Mouse (Mus musculus) lung, adult 2 months (tissue): ENCODE measurements around the gene Denr. TPM values are rescaled to one million over a fixed set of nuclear protein-coding genes. Genes with fewer than 3 reads are reported as not detected.

Source experiments
- DNase-seq: peaks from one replicate; pipeline ENCODE4 v3.0.0; 2022
- H3K4me1 ChIP-seq: fragments of 200-500 bp; 2 replicates; pipeline ENCODE4 v1.6.1; 2011; ENCODE audit warnings: low read length; ENCODE audit not compliant: control insufficient read depth, insufficient read depth
- H3K4me3 ChIP-seq: fragments of 200-500 bp; replicated peaks from 2 replicates; pipeline ENCODE3; 2011; ENCODE audit warnings: low read depth, mild to moderate bottlenecking, control low read depth, low read length; ENCODE audit errors: extremely low read depth
- CTCF ChIP-seq: fragments of 200-500 bp; IDR thresholded peaks from 2 replicates; pipeline ENCODE4 v1.5.1; 2011; ENCODE audit warnings: mild to moderate bottlenecking, low read length, control low read depth; ENCODE audit not compliant: insufficient read depth
- POLR2A ChIP-seq: fragments of 200-500 bp; IDR thresholded peaks from 2 replicates; pipeline ENCODE4 v1.6.1; 2011; ENCODE audit warnings: low read depth, mild to moderate bottlenecking, control low read depth, low read length, borderline replicate concordance; ENCODE audit errors: extremely low read depth
- WGBS: fragments of 180-500 bp; shearing (Covaris S2); methylation state at CpG from one replicate; pipeline ENCODE4 v1.1.7; 2018; 5-methylcytosine and 5-hydroxymethylcytosine counted together
- polyA plus RNA-seq: library from polyadenylated mRNA; depleted of rRNA; stranded (reverse); fragments of >200 nt; gene quantifications from 2 replicates; pipeline ENCODE4 v1.2.3, GENCODE M21; 2012

The Denr gene
- polyA plus RNA-seq, 1 experiment: 20.3 TPM

DNA sequence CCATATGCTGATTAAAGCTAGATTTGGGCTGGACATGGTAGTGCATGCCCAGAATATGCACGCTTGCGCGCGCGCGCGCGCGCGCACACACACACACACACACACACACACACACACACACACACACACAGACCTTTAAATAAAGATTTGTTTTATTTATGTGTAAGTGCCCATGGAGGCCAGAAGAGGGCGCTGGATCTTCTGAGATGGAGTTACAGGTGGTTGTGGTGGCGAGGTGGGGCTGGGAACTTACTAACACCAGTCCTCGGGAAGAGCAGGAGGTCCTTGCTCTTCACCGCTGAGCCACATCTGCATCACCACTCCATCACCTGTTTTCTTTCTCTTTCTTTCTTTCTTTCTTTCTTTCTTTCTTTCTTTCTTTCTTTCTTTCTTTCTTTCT is 26.2 kb upstream of the Denr start:
- no peak for TF ChIP-seq POLR2A
- TF ChIP-seq CTCF: no peak
- 80% methylated on average over 14 of the region's 14 CpGs for WGBS
- DNase-seq: no peak
- no peak overlapping the region for H3K4me3 ChIP-seq
- peaks cover 5% of the 10 kb centered on the region; the same call in 1 of the 2 replicates for H3K4me1 ChIP-seq

DNA sequence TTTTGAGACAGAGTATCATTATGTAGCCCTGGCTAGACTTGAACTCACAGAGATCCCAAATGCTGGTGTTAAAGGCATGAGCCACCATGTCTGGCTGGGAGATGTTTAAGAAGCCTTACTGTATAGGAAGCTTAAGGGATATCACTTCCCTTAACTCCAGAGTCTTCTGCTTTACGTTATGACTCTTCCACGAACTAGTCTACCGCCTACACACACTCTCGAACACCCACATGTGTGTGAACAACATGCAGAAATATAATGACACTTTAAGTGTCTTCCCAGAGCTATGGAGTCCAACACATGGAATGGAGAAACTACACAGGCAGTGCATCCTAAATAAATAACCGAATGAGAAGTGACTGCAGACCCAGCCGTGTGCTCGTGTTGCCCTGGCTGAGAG is 23.1 kb upstream of the Denr start:
- WGBS: 59% methylated on average over 7 of the region's 7 CpGs
- no peak overlapping the region for H3K4me3 ChIP-seq
- DNase-seq: no peak
- TF ChIP-seq POLR2A: no peak
- no peak for TF ChIP-seq CTCF
- peaks cover 5% of the 10 kb centered on the region; the same call in 1 of the 2 replicates for H3K4me1 ChIP-seq

DNA sequence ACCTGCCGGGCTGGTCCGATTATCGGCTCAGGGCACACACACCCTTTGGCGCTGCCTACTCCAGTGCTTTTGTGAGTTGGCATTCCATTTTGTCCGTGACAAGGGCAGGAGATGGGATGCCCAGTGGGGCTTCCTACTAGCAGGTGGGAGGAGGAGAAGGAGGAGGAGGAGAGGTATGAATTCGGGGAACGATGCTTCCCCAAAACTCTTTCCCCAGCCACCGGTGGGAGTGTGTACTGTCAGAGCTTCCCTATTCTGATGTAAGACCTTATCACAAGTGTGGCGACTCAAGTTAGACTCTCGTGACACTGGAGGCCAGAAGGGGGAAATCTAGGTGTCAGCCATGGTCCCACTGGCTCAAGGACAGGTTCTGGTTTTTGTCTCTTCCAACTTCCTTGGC is 22.6 kb upstream of the Denr start:
- 61% methylated on average over 10 of the region's 10 CpGs for WGBS
- DNase-seq: no peak
- peaks cover 5% of the 10 kb centered on the region; the same call in 1 of the 2 replicates for H3K4me1 ChIP-seq
- TF ChIP-seq POLR2A (no peak), CTCF (no peak)
- no peak overlapping the region for H3K4me3 ChIP-seq

DNA sequence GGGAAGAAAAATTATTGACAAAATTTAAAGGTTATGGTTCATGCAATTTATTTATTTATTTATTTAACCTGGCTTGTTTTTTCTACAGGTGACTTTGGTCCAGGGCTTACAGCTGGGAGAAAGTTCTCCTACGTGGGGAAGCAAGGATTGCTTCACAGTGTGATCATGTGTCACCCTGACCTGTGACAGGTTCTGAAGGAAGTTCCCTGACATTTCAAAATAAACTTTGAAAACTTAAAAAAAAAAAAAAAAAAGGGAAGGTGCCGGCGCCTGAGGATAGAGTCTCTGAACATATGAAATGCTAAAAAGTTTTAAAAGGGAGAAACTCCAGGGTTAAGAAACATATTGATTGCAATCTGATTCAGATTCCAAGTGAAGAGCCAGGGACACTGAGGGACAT is 20.6 kb upstream of the Denr start:
- no peak overlapping the region for H3K4me3 ChIP-seq
- TF ChIP-seq CTCF: no peak
- no peak for TF ChIP-seq POLR2A
- no peak for DNase-seq
- WGBS: 37% methylated on average over 3 of the region's 3 CpGs
- no peaks in the 10 kb centered on the region for H3K4me1 ChIP-seq

DNA sequence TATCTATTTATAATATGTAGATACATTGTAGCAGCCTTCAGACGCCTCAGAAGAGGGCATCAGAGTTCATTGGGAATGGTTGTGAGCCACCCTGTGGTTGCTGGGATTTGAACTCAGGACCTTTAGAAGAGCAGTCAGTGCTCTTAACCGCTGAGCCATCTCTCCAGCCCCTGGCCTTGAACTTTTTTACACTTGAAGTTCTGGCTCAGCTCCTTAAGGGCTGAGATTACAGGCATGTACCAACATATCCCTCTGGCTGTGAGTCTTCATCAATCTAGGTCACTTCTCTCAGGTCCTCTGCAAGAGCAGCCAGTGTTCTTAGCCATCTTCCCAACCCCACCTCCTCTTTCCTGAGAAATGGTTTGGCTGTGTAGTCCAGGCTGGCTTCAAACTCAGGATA is 16.7 kb upstream of the Denr start:
- Histone ChIP-seq H3K4me1 (no peaks in the 10 kb centered on the region), H3K4me3 (no peak overlapping the region)
- DNase-seq: no peak
- no peak for TF ChIP-seq CTCF
- no peak for TF ChIP-seq POLR2A
- 63% methylated on average over 2 of the region's 2 CpGs for WGBS

DNA sequence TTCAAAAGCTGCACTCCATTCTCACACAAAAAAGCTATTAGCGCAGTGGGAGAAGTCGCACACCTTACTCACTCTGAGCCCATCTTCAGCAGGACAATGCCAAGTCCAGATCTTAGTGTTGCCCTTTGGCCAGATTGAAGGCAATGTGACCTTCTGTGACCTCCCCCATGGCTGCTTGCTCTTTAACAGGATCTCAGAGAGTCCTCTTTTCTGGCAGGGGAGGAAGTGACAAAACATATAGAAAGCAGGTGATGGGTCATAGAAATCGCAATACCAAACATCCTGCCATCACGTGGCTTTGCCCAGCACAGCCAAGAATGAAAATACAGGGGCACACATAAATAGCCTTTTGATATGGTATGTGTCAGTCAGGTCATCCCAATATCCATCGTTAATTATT is 16.0 kb upstream of the Denr start:
- Histone ChIP-seq H3K4me3 (no peak overlapping the region), H3K4me1 (no peaks in the 10 kb centered on the region)
- TF ChIP-seq POLR2A: no peak
- TF ChIP-seq CTCF: no peak
- 59% methylated on average over 5 of the region's 5 CpGs for WGBS
- DNase-seq: no peak

DNA sequence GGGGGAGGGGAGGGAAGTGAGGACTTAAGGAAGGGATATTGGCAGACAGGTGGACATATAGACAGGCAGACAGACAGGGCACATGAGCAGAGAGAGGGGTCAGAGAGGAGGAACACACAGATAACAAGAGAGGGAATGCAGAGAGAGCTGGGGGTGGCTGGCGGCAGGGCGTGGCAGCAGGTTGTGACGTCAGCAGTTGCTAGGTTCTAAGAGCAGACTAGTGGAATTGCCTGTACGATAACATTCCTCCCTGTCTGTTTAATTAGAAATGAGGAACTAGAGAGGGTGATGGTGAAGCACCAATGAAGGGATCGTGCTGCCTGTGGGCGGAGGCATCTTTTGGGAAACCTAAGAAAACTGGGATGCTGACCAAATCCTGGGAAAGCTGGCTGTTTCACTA is 15.3 kb upstream of the Denr start:
- TF ChIP-seq CTCF (no peak), POLR2A (no peak)
- H3K4me3 ChIP-seq: no peak overlapping the region
- 26% methylated on average over 6 of the region's 6 CpGs for WGBS
- no peaks in the 10 kb centered on the region for H3K4me1 ChIP-seq
- no peak for DNase-seq

DNA sequence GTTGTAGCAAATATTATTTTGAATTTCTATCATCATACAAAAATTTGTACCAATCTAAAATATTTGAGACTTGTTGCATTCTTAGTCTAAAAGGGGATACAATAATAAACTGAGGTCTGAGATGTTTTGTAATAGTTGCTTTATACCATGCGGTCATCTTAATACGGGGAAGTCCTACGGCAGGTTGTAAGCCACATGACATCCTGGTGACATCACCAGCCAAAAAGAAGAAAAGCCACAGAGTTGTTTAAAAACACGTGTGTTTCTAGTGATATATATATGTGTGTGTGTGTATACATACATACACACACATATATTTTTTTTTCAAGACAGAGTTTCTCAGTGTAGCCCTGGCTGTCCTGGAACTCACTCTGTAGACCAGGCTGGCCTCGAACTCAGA is 13.5 kb upstream of the Denr start:
- no peak for TF ChIP-seq POLR2A
- no peak for TF ChIP-seq CTCF
- WGBS: 67% methylated on average over 5 of the region's 5 CpGs
- DNase-seq: no peak
- Histone ChIP-seq H3K4me1 (no peaks in the 10 kb centered on the region), H3K4me3 (no peak overlapping the region)

DNA sequence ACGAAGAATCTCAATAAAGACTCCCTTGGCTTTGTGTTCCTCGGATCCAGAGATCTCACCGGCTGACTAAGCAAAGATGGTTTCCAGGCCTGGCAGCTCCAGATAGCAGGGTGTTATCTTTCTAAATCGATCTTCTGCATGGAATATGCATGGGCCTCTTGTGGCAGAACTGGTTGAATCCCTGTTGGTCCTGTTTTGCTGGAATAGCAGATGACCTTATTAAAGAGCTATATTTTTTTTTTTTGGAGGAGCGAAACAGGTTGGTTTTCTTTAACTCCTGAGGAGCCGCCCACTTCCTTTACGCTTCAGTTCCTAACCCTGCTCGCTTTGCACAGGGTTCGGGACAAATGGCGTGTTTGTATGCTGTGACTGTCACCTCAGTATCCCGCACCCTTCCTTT is 10.6 kb upstream of the Denr start:
- DNase-seq: no peak
- no peak for TF ChIP-seq CTCF
- no peak for TF ChIP-seq POLR2A
- 73% methylated on average over 11 of the region's 11 CpGs for WGBS
- no peak overlapping the region for H3K4me3 ChIP-seq
- no peaks in the 10 kb centered on the region for H3K4me1 ChIP-seq

DNA sequence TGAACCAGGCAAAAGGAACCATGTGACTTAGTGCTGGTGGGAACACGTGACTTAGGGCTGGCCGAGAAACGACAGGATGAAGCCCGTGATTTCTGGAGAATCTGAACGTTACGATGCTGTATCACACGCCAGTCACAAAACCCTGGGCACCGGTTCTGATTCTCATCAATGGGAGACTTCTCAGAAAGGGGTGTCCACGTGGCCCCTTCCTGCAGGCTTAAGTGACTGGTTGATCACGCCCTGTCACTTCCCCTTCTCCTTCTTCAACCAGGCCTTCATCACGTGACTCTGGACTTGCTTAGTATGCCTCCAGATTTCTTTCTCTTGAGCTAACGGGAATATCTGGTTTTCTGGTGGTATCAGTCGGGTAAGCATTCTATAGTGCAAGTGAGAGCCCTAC is 9.6 kb upstream of the Denr start:
- Histone ChIP-seq H3K4me1 (no peaks in the 10 kb centered on the region), H3K4me3 (no peak overlapping the region)
- TF ChIP-seq POLR2A: no peak
- TF ChIP-seq CTCF: no peak
- WGBS: 65% methylated on average over 13 of the region's 13 CpGs
- DNase-seq: no peak
